Comparison of ENCODE assay signal across 10 mouse cellular contexts in genomic region chr4:124986739-124987710, GRCm38 (mm10). TPM values are rescaled to one million over a fixed set of nuclear protein-coding genes. Genes with fewer than 3 reads are reported as not detected.
DNase-seq lines count a peak whose midpoint lies in the region; ATAC-seq lines count a peak whose summit lies in the region.
"Had no signal": no experiment of that assay in that cellular context is flagged by ENCODE, and none has a peak within 500 bp of the region (broad histone marks: within the 10 kb centered on the region; RNA-seq: fewer than 3 reads in every experiment).

No protein-coding gene starts in this region.

- H3K36me3 ChIP-seq in kidney, embryonic 16.5 days (ENCODE audit: insufficient read depth, low read length), result no peaks in the 10 kb centered on the region
- no peaks in the 10 kb centered on the region for H3K36me3 ChIP-seq in embryonic facial prominence, embryonic 12.5 days
- no peaks in the 10 kb centered on the region for H3K36me3 ChIP-seq in intestine, embryonic 16.5 days (ENCODE audit: control insufficient read depth, insufficient read depth, low read length)
- no peaks in the 10 kb centered on the region for H3K36me3 ChIP-seq in neural tube, embryonic 11.5 days (ENCODE audit: control insufficient read depth, insufficient read depth, low read length)

- H3K4me1 ChIP-seq in kidney, embryonic 16.5 days (ENCODE audit: insufficient read depth, low read length), result peaks cover 60% of the 10 kb centered on the region
- peaks cover 52% of the 10 kb centered on the region for H3K4me1 ChIP-seq in embryonic facial prominence, embryonic 12.5 days
- H3K4me1 ChIP-seq in intestine, embryonic 16.5 days (ENCODE audit: control insufficient read depth, insufficient read depth, low read length), result peaks cover 26% of the 10 kb centered on the region
- peaks cover 12% of the 10 kb centered on the region for H3K4me1 ChIP-seq in neural tube, embryonic 11.5 days (ENCODE audit: control insufficient read depth, insufficient read depth, low read length)

- no peak for ATAC-seq in kidney, embryonic 16.5 days (ENCODE audit: low FRiP score, low TSS enrichment)
- ATAC-seq in embryonic facial prominence, embryonic 12.5 days (ENCODE audit: insufficient number of reproducible peaks, insufficient read depth, low FRiP score, low TSS enrichment), result no peak
- ATAC-seq in intestine, embryonic 16.5 days, result 0 out of 2 replicates have a peak, but pooled peaks have one; percentile 8
- ATAC-seq in neural tube, embryonic 11.5 days (ENCODE audit: insufficient read depth, low FRiP score, low TSS enrichment), result no peak
- no peak for ATAC-seq in frontal cortex, adult (ENCODE audit: low TSS enrichment)

- peaks cover 91% of the 10 kb centered on the region for H3K27me3 ChIP-seq in kidney, embryonic 16.5 days (ENCODE audit: insufficient read depth, low read length)
- H3K27me3 ChIP-seq in embryonic facial prominence, embryonic 12.5 days, result peaks cover 94% of the 10 kb centered on the region
- H3K27me3 ChIP-seq in intestine, embryonic 16.5 days (replicated peaks; ENCODE audit: control insufficient read depth, insufficient read depth, low read length), result peaks cover 77% of the 10 kb centered on the region
- peaks cover 78% of the 10 kb centered on the region for H3K27me3 ChIP-seq in neural tube, embryonic 11.5 days (ENCODE audit: control insufficient read depth, insufficient read depth, low read length)

- H3K9me3 ChIP-seq in kidney, embryonic 16.5 days (ENCODE audit: low read length), result no peaks in the 10 kb centered on the region
- no peaks in the 10 kb centered on the region for H3K9me3 ChIP-seq in embryonic facial prominence, embryonic 12.5 days
- H3K9me3 ChIP-seq in intestine, embryonic 16.5 days (ENCODE audit: control insufficient read depth, low read length), result no peaks in the 10 kb centered on the region
- no peaks in the 10 kb centered on the region for H3K9me3 ChIP-seq in neural tube, embryonic 11.5 days (ENCODE audit: control insufficient read depth, low read length)

- whole genome bisulfite sequencing in kidney, embryonic 16.5 days, result 1% methylated on average over 44 of the region's 51 CpGs
- 3% methylated on average over 51 of the region's 51 CpGs for WGBS in embryonic facial prominence, embryonic 12.5 days
- 3% methylated on average over 51 of the region's 51 CpGs for WGBS in intestine, embryonic 16.5 days
- WGBS in neural tube, embryonic 11.5 days, result 4% methylated on average over 51 of the region's 51 CpGs

- peak overlapping the region; percentile 45; the same call in 1 of the 2 replicates for H3K27ac ChIP-seq in kidney, embryonic 16.5 days (ENCODE audit: low read length)
- H3K27ac ChIP-seq in embryonic facial prominence, embryonic 12.5 days, result no peak overlapping the region
- H3K27ac ChIP-seq in intestine, embryonic 16.5 days (ENCODE audit: low read length), result no peak overlapping the region
- H3K27ac ChIP-seq in neural tube, embryonic 11.5 days (ENCODE audit: low read depth, low read length), result no peak overlapping the region

- peak overlapping the region; percentile 56 for H3K4me3 ChIP-seq in kidney, embryonic 16.5 days (ENCODE audit: low read length)
- H3K4me3 ChIP-seq in embryonic facial prominence, embryonic 12.5 days, result peak overlapping the region; percentile 51
- H3K4me3 ChIP-seq in intestine, embryonic 16.5 days (ENCODE audit: low read length), result peak overlapping the region; percentile 51
- peak overlapping the region; percentile 36 for H3K4me3 ChIP-seq in neural tube, embryonic 11.5 days (ENCODE audit: low read depth, low read length)

- no peak for DNase-seq in kidney, adult 8-10 months
- no peak for DNase-seq in neural tube, embryonic 11.5 days (ENCODE audit: low spot score)
- DNase-seq in cerebellum, adult 9-11 months, result no peak
- no peak for DNase-seq in left cerebral cortex, adult 18-20 months (ENCODE audit: low spot score in 2 of 2)
- DNase-seq: left cerebral cortex, postnatal 4 days had no signal

- H3K9ac ChIP-seq in kidney, embryonic 16.5 days (replicated peaks; ENCODE audit: low read length), result peak overlapping the region; percentile 70
- H3K9ac ChIP-seq in embryonic facial prominence, embryonic 12.5 days, result peak overlapping the region; percentile 54
- H3K9ac ChIP-seq in intestine, embryonic 16.5 days (ENCODE audit: low read depth, low read length), result peak overlapping the region; percentile 54
- peak overlapping the region; percentile 27; the same call in 1 of the 2 replicates for H3K9ac ChIP-seq in neural tube, embryonic 11.5 days (ENCODE audit: low read length)

- peak overlapping the region; percentile 62 for H3K4me2 ChIP-seq in kidney, embryonic 16.5 days (replicated peaks; ENCODE audit: low read depth, low read length)
- peak overlapping the region; percentile 74 for H3K4me2 ChIP-seq in embryonic facial prominence, embryonic 12.5 days (replicated peaks)
- H3K4me2 ChIP-seq in intestine, embryonic 16.5 days (ENCODE audit: low read depth, low read length), result peak overlapping the region; percentile 70
- peak overlapping the region; percentile 48 for H3K4me2 ChIP-seq in neural tube, embryonic 11.5 days (ENCODE audit: low read depth)

RNA-seq across cellular contexts. Expression of gene Rspo1, which starts 0.8 kb away (rescaled TPM):
- polyA plus RNA-seq in kidney, embryonic 16.5 days (2015; fragmentation: Nextera tagmentation; extraction: Ambion mirVana), result 25.1 and 31.1 TPM in 2 replicates
- 7.2 and 11.4 TPM in 2 replicates for polyA plus RNA-seq in embryonic facial prominence, embryonic 12.5 days (2016; fragmentation: Nextera tagmentation; extraction: Ambion mirVana)
- 6.0 and 8.0 TPM in 2 replicates for polyA plus RNA-seq in intestine, embryonic 16.5 days (2015; fragmentation: Nextera tagmentation; extraction: Ambion mirVana)
- polyA plus RNA-seq in neural tube, embryonic 11.5 days (2014; fragmentation: Nextera tagmentation; extraction: Ambion mirVana), result 3.9 and 4.2 TPM in 2 replicates
- total RNA-seq in left cerebral cortex, adult 18-20 months (2021), result 10 to 100 TPM; 18.9 to 24.4 TPM
- total RNA-seq: MEL had no signal

RNA-seq across cellular contexts. Expression of gene Gnl2, which starts 29.4 kb away (rescaled TPM):
- 80.7 and 82.7 TPM in 2 replicates for polyA plus RNA-seq in kidney, embryonic 16.5 days (2015; fragmentation: Nextera tagmentation; extraction: Ambion mirVana)
- 101 and 105 TPM in 2 replicates for polyA plus RNA-seq in embryonic facial prominence, embryonic 12.5 days (2016; fragmentation: Nextera tagmentation; extraction: Ambion mirVana)
- 61.8 and 64.6 TPM in 2 replicates for polyA plus RNA-seq in intestine, embryonic 16.5 days (2015; fragmentation: Nextera tagmentation; extraction: Ambion mirVana)
- 86.6 and 88.5 TPM in 2 replicates for polyA plus RNA-seq in neural tube, embryonic 11.5 days (2014; fragmentation: Nextera tagmentation; extraction: Ambion mirVana)
- total RNA-seq in left cerebral cortex, adult 18-20 months (2021), result 10 to 100 TPM; 54.9 to 60.0 TPM

RNA-seq across cellular contexts. Expression of gene Cdca8, which starts 47.9 kb away (rescaled TPM):
- 149 and 164 TPM in 2 replicates for polyA plus RNA-seq in kidney, embryonic 16.5 days (2015; fragmentation: Nextera tagmentation; extraction: Ambion mirVana)
- polyA plus RNA-seq in embryonic facial prominence, embryonic 12.5 days (2016; fragmentation: Nextera tagmentation; extraction: Ambion mirVana), result 158 and 176 TPM in 2 replicates
- 105 and 126 TPM in 2 replicates for polyA plus RNA-seq in intestine, embryonic 16.5 days (2015; fragmentation: Nextera tagmentation; extraction: Ambion mirVana)
- 181 and 186 TPM in 2 replicates for polyA plus RNA-seq in neural tube, embryonic 11.5 days (2014; fragmentation: Nextera tagmentation; extraction: Ambion mirVana)
- total RNA-seq in left cerebral cortex, adult 18-20 months (2021), result 1 to 10 TPM in 1 of 2 experiments, under 1 TPM in 1; 0.96 to 1.8 TPM

RNA-seq across cellular contexts. Expression of gene 9930104L06Rik, which starts 50.2 kb away (rescaled TPM):
- polyA plus RNA-seq in kidney, embryonic 16.5 days (2015; fragmentation: Nextera tagmentation; extraction: Ambion mirVana), result 12.7 and 13.8 TPM in 2 replicates
- 19.5 and 20.1 TPM in 2 replicates for polyA plus RNA-seq in embryonic facial prominence, embryonic 12.5 days (2016; fragmentation: Nextera tagmentation; extraction: Ambion mirVana)
- 9.1 and 9.3 TPM in 2 replicates for polyA plus RNA-seq in intestine, embryonic 16.5 days (2015; fragmentation: Nextera tagmentation; extraction: Ambion mirVana)
- polyA plus RNA-seq in neural tube, embryonic 11.5 days (2014; fragmentation: Nextera tagmentation; extraction: Ambion mirVana), result 4.9 and 6.5 TPM in 2 replicates
- 10 to 100 TPM; 17.5 to 19.3 TPM for total RNA-seq in left cerebral cortex, adult 18-20 months (2021)
